Mouse (Mus musculus) embryo, embryonic 11.5 days (tissue): ENCODE results near the gene Slc36a1.
A peak's percentile ranks its signal among the peaks of the same experiment; 100 is the strongest.

Experiments used
- DNase-seq: peaks from one replicate; pipeline ENCODE4 v3.0.0-alpha.2; 2012; ENCODE audit warnings: low read depth, low spot score

Gene Slc36a1

DNA sequence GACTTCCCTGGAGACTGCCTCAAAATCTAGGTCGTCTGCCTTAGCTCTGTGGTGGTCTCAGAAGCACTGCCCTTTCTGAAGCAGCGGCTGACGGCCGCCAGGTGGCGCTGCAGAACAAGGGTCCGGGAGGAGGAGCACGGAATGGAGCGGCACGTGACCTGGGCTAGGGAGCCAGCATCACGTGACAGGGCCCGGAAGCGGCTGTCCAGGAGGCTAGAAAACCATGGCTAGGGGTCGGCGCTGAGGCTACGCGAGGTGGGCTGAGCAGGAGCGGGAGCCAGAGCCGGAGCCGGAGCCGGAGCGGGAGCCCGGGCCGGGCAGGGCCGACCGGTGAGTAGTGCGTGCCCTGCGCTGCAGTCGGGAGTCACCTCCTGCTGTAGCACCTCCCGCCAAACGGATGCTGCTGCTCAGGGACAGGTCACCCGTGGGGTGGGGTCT is at the start of gene Slc36a1:
Slc36a1 (plus strand) TSS at position 192 of the 438 bp plus-strand sequence.
- DNase-seq = peak; percentile 94

DNA sequence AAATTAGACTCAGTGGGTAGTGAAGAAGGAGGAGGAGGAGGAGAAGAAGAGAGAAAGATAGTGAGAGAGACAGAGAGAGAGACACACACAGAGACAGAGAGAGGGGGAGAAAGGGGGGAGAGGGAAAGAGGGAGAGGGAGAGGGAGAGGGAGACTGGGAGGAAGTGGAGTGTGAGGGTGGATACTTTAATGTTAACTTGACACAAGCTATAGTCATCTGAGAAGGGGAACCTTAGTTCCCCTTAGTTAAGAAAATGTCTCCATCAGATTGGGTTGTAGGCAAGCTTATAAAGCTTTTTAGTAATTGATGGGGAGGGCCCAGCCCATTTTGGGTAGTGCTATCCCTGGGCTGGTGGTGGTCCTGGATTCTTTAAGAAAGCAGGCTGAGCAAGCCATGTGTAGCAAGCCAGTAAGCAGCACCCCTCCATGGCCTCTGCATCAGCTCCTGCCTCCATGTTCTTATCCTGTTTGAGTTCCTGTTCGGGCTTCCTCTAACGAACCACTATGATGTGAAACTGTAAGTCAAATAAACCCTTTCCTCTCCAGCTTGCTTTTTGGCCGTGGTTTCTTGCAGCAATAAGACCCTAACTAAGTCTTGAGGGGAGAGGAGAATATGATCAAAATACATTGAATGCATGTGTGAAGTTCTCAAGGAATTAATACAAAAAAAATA is 49.6 kb upstream of the Slc36a1 start:
- DNase-seq = no peak

DNA sequence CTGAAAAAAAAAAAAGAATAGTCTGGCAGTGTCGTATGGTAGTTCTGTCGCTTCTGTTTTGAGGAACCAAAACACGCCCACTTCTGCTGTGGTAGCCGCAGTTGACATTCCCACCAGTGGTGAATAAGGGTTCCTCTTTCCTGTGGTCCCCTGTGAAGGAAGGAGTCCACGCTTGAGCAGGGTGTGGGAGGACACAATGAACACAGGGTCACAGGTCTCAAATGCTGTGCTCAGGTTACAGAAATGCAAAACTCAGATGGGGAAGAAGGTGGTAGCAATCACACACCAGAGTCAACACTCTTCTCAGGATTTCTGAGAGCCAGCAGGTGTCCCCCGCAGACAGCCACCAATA is 49.1 kb upstream of the Slc36a1 start:
- no peak for DNase-seq

DNA sequence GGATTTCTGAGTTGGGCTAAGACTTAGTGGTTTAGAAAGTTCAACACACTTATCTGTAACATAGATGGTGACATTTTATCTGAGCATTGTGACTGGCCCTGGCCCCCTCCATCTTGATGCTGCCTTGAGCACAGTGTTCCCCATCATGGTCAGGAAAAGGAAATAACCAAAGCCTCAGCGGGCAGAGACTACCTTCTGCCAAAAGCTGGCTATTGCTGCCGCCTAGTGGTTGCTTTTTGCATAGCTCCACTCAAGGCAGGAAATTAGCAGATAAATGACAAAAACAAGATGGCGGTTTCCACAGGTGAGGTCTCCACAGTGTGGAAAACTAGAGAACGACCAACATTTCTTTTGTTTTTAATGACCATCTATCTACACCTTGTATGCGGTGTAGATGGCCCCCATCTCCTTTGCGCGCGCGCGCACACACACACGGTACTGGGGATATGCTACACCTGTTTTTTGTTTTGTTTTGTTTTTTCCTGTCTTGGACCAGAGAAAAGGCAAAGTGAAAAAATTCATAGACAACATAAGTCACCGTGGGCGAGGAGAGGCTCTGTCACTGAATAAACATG is 45.3 kb upstream of the Slc36a1 start:
- DNase-seq = peak; percentile 57

DNA sequence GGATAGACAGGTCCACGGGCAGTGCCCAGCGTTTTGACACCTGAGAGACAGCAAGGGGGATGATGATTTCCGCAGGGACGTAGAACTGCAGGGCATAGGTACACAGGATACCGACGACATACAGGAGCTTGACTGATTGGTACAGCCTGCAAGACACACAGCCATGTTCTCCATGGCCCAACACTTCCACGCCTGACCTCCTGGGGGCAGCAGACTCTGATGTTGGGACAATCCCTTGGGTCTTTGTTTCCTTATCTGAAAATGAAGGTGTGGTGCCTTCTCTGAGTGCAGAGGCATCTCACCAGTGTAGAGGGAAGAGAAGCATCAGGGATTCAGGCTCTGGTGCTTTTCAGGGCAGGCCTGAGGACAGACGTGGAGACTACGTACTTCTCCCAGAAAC is 41.5 kb upstream of the Slc36a1 start:
- DNase-seq = no peak

DNA sequence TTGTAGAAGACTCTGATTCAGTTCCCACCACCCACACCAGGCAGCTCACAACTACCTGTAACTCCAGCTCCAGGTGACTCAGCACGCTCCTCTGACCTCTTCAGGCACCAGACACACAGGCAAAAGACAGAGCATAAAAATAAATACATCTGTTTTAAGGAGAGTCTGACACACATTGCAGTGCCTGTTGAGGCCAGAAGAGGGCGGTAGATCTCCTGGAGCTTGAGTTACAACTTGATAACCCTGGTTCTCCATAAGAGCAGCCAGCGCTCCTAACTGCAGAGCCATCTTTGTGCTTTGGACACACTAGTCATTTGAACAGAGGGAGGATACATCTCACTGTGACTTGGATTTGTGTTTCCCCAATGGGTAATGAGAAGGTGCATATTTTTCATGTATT is 39.4 kb upstream of the Slc36a1 start:
- no peak for DNase-seq

DNA sequence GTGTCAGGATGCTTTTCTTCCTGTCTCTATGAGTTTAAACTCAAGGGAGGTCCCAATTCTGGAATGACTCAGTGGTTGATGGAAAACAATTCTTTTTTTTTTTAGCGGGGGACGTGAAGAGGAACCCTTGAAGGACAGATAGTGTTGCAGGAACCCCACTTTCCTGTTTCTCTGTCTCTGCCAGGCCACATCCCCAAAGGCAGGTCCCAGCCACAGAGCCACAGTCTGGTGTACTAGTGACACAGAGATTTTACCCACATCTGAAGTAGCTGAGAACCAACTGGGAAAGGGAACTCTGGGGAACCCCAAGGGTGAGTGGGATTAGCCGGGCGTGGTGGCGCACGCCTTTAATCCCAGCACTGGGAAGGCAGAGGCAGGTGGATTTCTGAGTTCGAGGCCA is 38.4 kb upstream of the Slc36a1 start:
- DNase-seq = no peak

DNA sequence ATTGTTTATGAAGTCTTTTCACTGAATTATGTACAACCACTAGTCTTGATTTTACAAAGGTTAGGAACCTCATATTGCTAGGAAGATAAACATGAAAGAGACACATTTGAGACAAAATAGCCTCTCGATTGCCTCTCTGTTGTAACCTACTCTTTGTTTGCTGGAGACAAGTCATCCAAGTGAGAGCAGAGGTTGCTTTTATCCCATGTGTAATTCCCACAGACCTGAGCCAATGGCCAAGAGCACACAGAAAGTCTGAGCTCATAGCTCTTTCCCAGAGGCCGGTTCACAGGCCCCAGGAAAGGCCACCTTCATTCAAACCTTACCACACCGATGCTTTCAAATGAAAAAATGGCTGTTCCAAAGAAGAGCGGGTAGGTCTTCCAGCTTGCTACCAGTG is 35.6 kb upstream of the Slc36a1 start:
- no peak for DNase-seq

DNA sequence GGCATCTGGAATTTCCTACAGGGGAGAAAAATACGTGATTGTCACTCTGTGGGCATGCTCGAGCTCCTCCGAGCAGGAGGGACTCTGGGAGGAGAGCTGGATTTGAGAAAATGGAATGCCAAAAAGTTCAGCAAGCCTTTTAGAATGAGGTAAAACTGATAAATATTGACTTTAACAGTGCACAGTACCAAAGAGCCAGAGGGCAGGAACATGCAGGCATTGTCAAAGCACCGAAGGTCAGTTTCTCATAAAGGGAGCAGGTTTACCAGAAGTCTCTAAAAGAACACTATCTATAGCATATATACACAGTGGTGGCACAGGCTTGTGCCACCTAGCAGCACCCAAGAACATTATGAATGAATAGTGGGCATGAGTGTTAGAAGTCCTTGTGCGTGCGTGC is 35.2 kb upstream of the Slc36a1 start:
- no peak for DNase-seq

DNA sequence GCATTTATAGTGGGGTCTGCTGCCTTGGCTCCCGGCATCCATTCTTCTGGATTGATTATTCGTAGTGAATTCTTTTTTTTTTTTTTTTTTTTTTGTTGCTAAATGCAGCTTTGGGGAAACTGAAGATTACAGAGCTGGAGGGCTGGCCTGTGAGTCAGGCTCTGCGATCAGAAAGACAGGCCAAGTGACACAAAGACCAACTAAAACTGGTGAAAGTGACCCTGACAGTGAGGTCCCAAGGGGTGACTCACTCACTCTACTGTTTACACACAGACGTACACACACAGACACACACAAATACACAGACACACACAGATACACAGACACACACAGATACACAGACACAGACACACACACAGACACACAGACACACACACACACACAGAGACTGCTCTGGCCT is 33.6 kb upstream of the Slc36a1 start:
- no peak for DNase-seq

DNA sequence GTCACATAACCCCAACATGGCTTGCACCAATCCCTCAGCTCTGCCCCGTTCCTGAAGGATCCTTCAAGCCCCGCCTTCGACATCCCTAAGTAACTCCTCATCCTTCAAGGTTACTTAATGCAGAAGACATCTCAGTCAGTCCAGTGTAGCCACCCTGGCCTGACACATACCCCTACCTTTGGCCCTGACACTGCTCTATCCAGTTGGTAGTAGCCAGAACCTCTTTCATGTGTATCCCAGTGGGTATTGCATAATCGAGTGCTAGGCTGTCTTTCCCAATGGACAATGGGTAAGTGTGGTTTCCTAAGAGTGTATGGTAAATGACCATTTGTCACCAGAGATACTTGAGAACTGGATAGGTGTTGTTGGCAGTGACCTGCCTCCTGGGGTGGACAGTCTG is 25.3 kb upstream of the Slc36a1 start:
- no peak for DNase-seq

DNA sequence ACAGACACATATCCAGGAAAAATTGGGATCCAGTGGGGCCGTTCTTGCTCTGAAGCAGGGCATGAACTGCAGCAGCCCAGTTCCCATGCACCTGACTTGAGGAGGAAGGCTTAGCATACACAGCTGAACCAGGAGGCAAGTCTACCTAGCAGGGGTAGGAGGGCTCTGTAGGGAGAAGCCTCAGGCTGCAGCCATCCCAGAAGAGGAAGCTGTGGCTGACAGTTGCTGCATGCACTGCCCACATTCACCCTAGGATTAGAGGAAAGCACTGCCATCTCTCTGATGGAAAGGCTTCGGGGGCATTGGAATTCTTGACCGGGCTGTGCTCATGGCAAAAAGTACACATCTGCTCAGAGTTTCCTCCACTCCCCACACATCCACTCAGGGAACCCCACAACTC is 24.3 kb upstream of the Slc36a1 start:
- DNase-seq = no peak

DNA sequence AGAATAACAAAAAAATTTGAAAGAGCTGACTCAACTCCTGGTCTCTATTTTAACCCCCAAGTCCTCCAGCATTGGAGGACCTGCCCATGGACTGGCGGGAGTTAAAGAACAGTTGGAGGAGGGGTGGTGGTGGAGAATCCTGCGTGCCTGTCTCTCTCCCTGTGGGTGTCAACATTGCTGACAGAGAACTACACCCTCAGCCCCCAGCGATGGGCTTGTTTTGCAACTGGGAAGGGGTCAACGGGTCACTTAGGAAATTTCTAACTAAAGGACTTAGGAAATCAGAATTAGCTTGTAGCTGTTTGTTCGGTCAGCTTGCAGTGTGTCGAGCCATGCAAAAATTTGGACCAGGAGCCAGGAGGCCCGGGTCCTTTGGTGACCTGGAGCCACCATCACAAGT is 21.0 kb upstream of the Slc36a1 start:
- no peak for DNase-seq

DNA sequence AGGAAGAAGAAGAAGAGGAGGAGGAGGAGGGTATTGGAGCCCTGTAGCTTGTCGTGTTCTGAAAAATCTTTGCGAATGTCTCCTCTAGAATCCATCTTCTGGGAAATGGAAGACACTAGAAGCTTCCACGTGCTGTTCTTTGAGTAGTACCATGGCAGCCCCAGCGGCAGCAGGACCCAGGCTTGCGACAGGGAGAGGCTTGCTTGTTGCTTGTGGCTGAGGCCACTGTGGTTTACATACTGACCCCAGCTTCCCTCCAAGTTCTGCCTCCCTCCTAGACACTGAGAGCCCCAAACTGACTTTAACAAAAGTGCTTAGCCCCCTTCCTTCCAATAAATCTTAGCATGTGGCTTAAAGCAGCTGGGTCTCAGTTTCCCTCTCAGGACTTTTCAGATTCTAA is 19.9 kb upstream of the Slc36a1 start:
- DNase-seq = no peak

DNA sequence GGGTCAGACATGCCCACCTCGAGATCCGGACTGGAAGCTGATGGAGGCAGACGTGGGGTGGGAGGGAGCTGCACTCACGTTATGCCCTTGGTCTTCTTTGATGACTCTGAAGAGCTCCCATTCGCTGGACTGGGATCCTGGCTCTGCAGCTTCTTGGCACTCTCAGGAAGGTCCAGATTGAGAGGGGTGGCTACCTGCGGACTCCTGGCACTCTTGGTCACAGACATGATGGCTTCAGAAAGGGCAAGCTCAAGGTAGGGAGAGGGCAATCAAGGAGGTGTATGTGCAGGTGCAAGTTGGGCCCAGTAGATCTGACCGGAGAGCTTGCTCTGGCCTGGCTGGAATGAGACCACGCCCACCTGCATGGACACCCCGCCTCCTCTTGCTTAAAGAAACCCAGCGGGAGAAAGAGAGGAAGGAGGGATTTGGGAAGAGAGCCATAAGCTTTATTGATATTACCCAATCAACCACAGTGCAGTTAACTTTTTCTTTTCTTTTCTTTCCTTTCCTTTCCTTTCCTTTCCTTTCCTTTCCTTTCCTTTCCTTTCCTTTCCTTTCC is 19.3 kb upstream of the Slc36a1 start, which contains the start of gene Slc36a2:
Slc36a2 (minus strand) TSS at position 345 of the 559 bp plus-strand sequence.
- no peak for DNase-seq

DNA sequence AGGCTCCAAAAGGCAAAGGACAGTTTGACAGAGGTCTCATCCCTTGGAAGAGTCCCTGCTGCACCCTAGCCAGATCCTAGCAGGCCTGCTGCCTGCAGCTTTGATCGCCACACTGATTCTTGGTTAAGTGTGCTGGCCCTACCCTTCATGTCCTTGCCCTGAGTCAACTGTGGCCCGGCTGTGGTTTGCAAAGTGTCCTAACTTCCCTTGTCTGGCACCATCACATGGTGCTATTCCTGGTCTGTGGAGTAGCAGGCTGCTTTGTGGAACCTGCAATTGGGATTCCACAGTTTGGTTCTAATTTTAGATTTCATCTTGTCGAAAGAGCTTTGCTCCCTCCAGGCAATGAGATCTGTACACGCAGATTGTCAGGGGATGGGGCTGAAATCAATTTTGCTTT is 16.9 kb upstream of the Slc36a1 start:
- no peak for DNase-seq

DNA sequence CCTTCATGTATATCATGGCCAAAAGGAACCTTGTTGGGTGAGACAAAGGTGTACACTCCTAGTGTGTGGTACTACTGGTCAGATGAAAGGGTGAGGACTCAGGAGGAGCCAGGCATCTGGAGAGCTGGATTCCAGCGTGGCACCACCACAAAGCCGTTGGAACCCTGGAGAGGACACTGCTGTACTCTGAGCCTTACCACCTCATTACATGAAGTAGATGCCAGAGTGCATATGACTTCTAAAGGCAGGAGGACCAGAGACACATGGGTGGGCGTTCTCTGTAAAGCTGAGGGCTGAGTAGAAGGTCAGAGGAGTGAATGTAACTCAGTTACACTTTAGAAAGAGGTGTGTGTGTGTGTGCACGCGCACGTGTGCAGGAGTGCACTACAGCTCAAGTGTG is 16.4 kb upstream of the Slc36a1 start:
- DNase-seq = no peak

DNA sequence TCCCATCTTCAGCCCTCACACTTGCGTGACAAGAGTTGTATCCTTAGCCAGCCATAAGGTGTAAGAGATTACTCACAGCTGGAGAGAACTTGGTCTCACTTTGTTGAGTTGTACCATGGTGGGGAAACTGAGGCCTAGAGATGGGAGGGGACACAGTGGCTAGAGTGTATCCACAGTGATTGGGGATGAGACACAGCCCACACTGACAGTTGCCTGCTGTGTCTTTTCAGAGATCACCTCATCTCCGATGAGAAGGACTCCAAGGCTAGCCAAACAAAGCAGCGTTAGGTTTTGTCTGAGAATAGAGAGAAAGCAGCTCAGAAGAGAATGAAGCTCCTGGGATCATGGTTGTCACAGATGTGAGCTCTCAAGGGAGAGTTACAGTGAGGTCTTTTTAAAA is 13.9 kb upstream of the Slc36a1 start:
- no peak for DNase-seq

DNA sequence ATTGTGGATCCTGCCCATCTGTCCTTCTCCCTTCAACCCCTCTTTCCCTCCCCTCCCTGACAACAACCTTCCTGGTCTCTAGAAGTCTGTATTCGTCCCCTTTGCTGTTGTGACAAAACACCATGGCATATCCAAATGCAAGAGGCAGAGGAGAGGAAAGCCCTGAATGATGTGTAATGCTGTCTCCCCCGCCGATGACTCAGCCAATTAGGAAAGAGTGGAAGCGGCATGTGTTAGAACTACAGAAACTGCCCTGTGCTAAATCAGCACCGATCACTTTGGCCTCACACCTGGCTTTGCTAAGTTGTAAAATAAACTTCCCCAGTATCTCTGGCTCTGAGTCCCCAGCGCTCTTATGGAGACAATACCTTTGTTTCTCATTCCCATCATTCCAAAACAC is 7.1 kb upstream of the Slc36a1 start:
- DNase-seq = no peak

DNA sequence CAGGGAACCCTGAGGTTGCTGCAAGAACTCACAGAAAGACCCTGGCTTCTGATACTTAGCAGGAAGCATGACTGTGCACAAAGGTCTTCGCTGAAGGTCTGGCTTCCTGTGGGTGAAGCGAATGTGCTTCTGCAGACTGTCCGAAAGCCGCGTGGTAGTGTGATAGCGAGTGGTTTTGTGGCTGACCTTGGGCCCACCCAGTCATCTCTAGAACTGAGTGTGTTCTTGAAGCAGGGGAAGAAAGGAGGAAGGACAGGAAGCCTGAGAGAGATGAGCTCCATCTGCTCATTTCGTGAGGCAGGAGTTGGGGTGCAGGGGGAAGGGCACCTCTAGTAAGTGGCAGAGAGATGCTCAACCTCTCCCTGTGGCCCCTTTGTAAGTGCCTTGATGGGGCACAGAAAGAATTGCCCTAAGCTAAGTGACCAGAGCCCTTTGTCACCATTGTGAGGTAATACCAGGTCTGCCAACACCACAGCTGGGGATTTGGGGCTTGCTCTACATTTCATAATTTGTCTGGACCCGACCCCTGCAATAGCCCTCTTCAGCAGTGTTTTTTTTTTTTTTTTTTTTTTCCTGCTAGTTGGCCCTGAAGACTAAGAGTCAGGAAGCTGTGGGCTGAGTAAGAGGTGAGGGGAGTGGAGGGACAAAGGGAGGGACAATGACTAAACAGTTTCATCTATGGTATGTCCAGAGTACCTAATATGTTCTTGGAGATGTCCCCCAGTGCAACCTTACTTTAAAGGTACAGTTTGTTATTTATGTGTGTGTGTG is 6.2 kb upstream of the Slc36a1 start:
- no peak for DNase-seq

DNA sequence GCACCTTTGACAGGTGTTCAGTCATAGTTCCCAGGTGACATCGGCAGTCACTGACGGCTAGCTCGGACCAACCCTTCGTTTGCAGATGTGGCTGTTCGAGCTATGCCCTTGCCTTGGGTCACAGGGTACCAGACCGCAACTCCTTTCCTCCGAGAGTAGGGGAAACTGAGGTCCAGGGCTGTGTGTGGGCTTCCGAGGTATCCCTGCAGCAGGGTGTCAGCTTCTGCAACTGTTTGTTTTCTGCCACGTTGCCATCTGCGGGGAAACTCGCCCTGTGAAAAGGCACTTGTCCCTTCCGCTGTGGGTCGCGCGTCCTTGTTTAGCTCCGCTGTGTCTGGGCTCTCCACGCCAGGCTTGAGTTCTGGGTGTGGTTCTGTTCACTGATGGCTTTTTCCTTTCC is 452 bp downstream of the Slc36a1 start:
- no peak for DNase-seq

DNA sequence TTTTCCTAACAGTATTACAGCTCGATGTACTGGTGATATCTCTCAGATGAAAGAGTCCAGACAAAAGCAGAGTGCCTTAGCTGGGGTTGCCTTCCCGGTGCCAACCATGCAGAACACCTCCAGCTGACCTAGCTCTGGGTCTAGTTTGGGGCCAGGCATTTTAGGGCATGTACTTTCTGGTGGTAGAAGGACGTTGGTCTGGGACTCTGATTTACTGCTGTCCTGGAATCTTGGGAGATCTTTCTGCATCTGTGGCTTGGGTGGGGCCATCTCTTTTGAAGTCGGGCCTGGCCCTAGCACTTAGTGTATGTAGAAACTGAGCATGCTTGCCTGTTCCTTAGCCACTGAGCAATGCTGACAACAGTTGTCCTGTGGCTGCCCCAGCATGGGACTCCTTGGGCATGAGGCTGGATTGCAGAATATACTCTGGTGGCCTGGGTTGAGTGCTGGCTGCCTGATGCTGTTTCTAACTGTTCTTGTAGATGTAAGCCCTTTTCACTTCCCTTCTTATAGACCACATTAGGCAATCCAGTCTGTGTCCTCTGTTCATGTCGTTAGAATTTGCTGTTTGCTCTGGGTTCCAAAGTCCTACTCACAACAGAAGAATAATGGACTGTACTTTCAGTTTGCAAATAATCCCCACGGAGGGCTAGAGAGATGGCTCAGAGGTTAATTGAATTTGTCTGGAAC is 4.0 kb downstream of the Slc36a1 start:
- no peak for DNase-seq
